In the genomic region with DNA sequence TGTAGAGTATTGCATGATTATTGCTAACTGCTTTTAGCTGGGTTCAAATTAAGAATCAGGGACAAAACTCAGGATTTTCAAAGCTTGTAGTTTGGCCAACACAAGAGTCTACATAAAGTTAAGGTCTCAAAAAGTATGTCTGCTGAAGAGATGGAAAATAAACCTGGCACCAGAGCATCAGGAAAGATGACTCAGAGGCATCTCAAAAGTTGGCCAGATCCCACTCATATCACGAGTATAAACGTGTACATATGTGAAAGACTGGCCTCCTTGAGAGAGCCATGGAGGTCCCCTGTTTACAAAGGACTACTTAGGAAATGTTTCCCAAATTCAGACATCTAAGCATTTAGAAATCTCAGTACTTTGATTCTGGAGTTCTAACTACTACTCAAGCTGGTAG, we compare ENCODE assay signal across 20 mouse cellular contexts.
DNase-seq lines count a peak whose midpoint lies in the region; TF ChIP-seq lines count a peak whose summit lies in the region.
"Had no signal": no experiment of that assay in that cellular context is flagged by ENCODE, and none has a peak within 500 bp of the region (broad histone marks: within the 10 kb centered on the region; RNA-seq: fewer than 3 reads in every experiment).

No protein-coding gene starts in this region.

- no peak overlapping the region for H3K4me3 ChIP-seq in gastrocnemius, adult 2 months
- H3K4me3 ChIP-seq in embryonic fibroblast, embryonic 13.5 days (ENCODE audit: insufficient read depth, low read length), result no peak overlapping the region
- H3K4me3 ChIP-seq: embryonic facial prominence, embryonic 13.5 days; embryonic facial prominence, embryonic 15.5 days; forebrain, embryonic 13.5 days; forebrain, embryonic 15.5 days had no signal

- intact Hi-C loops in gastrocnemius, adult 2 months (cut with DNase I), result no loop called here

- no peak for TF ChIP-seq CTCF in gastrocnemius, adult 2 months (IDR thresholded peaks at IDR 0.05)
- no peak for TF ChIP-seq CTCF in embryonic fibroblast, embryonic 13.5 days (IDR thresholded peaks at IDR 0.05; ENCODE audit: borderline replicate concordance, insufficient read depth, low read length)

- no peak for TF ChIP-seq POLR2A in embryonic fibroblast, embryonic 13.5 days (IDR thresholded peaks at IDR 0.05; ENCODE audit: low read depth, low read length)

- no peak for DNase-seq in gastrocnemius, adult 2 months
- no peak for DNase-seq in gastrocnemius, postnatal 4 days (ENCODE audit: low spot score in 2 of 2)
- DNase-seq in NIH3T3 (ENCODE audit: low read depth), result peak; percentile 86
- no peak for DNase-seq in ovary, postnatal 14 days (ENCODE audit: low spot score)
- no peak for DNase-seq in cerebellum, adult 9-11 months
- DNase-seq: adrenal gland, adult 2 months; adrenal gland, postnatal 10 days; adrenal gland, postnatal 25 days; B cell, adult 2 months; cerebellum, adult 11-12 months; cerebellum, adult 9-10 months; cerebellum, postnatal 14 days; cerebellum, postnatal 36 days; embryo, embryonic 11 days; forebrain, postnatal 0 days had no signal

- peaks cover 8% of the 10 kb centered on the region for H3K4me1 ChIP-seq in embryonic fibroblast, embryonic 13.5 days (ENCODE audit: control insufficient read depth, insufficient read depth, low read length)

- H3K27ac ChIP-seq in gastrocnemius, adult 2 months, result 0 out of 2 replicates have a peak overlapping the region, but pooled peaks have one; percentile 20
- peak overlapping the region; percentile 47; the same call in 1 of the 2 replicates for H3K27ac ChIP-seq in embryonic fibroblast, embryonic 13.5 days (ENCODE audit: insufficient read depth, low read length)
- H3K27ac ChIP-seq: embryonic facial prominence, embryonic 13.5 days; embryonic facial prominence, embryonic 15.5 days; forebrain, embryonic 13.5 days; forebrain, embryonic 15.5 days had no signal
